Mouse (Mus musculus): ENCODE results near the gene Lurap1l.
"Not testable (repeated sequence)": the region's sequence is repeated elsewhere in the genome, so short reads cannot be mapped to it uniquely, and the experiment has no call there.

The Lurap1l gene

GRCm38 (mm10) chr4:80917128-80917527 is 6.7 kb downstream of the Lurap1l start:
- ATAC-seq (ENCODE audit: low TSS enrichment), result not testable (repeated sequence)

GRCm38 (mm10) chr4:80917812-80918211 is 7.4 kb downstream of the Lurap1l start:
- peak; percentile 50 for ATAC-seq (ENCODE audit: low TSS enrichment)

GRCm38 (mm10) chr4:80918526-80919129 is 8.2 kb downstream of the Lurap1l start:
- peak; percentile 66 for ATAC-seq (ENCODE audit: low TSS enrichment)

- peak; percentile 60 for ATAC-seq (ENCODE audit: low TSS enrichment)
Observed at GRCm38 (mm10) chr4:80919217-80919867, 8.9 kb downstream of the Lurap1l start.

DNA sequence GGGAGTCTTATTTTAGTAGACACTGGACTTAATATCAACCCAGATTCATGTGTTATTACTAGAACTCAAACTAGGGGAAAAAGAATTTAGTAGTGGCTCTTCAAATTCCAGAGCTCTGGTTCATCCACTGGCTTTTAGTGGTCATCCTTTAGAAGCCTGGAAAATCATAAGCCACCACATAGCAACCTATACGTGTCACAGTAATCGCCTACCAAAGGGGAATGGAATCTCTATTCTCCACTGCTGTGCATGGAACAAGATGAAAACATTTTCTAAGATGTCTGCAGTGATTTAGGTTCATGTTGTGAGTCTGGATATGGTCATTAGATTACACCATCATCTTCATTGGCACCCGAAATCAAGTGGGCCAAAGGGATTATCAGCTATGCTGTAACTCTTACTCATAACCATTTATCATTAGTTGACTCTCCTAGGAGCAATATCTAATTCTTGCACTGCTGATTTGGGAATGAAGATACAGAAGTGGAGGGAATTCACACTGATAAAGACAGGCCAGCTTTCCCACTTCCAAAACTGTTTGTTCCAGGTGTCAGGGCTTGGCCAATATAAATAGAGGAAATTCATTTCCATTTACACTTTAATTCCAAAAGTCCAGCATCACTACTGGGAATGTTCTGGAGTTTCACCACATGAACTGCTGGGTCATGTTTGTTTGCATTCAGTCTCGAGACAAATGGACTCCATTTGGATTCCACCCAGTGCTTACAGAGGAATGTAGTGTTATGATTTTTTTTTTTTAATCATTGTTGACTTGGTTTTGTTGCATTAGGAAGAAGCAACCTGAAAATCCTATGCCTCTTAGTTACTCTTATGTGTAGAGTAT is 11.4 kb downstream of the Lurap1l start:
- ATAC-seq (ENCODE audit: low TSS enrichment), result no peak

GRCm38 (mm10) chr4:80922654-80923053 is 12.2 kb downstream of the Lurap1l start:
- ATAC-seq (ENCODE audit: low TSS enrichment), result no peak

GRCm38 (mm10) chr4:80924815-80925214 is 14.4 kb downstream of the Lurap1l start:
- ATAC-seq (ENCODE audit: low TSS enrichment), result peak; percentile 81

GRCm38 (mm10) chr4:80925752-80926519 is 15.5 kb downstream of the Lurap1l start:
- ATAC-seq (ENCODE audit: low TSS enrichment), result no peak

GRCm38 (mm10) chr4:80934749-80935148 is 24.3 kb downstream of the Lurap1l start:
- ATAC-seq (ENCODE audit: low TSS enrichment), result no peak

DNA sequence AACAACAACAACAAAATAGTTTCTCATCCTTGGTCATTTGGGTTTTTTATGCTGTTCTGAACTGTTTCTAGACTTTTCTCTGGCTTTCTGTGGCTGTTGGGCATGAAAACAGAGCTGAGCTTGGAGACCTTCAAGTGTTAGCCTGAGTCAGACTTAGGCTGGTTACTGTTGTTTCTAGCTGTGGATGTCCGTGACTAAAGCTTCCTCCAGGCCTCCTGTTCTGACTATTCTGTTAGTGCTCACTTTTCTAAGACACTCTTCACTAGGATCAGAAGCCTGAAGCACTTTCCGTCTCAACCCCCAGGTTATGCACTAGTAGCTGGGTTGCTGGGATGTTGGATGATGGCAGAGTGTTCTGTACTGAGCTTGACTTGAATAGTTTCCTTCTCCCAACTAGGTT is 28.7 kb downstream of the Lurap1l start:
- peak; percentile 64 for ATAC-seq (ENCODE audit: low TSS enrichment)

GRCm38 (mm10) chr4:80940946-80941345 is 30.5 kb downstream of the Lurap1l start:
- ATAC-seq (ENCODE audit: low TSS enrichment), result no peak

GRCm38 (mm10) chr4:80941978-80942377 is 31.5 kb downstream of the Lurap1l start:
- no peak for ATAC-seq (ENCODE audit: low TSS enrichment)

DNA sequence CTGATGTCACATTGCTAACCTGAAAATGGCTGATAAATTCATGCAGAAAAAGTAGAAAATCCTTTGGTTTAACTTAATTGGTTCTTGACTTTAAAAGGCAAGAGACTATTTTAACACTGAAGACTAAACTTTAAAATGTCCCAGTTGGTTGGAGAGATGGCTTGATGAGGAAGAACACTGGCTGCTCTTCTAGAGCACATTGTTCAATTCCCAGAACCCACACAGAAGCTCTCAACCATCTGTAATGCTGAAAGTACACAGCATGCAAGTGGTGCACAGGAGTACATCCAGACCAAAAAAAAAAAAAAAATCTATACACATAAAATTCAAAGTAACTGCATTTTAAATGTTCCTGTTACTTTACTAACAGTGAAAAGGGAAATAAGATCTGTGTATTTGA is 34.2 kb downstream of the Lurap1l start:
- ATAC-seq (ENCODE audit: low TSS enrichment), result peak; percentile 90

GRCm38 (mm10) chr4:80949110-80949509 is 38.7 kb downstream of the Lurap1l start:
- no peak for ATAC-seq (ENCODE audit: low TSS enrichment)

DNA sequence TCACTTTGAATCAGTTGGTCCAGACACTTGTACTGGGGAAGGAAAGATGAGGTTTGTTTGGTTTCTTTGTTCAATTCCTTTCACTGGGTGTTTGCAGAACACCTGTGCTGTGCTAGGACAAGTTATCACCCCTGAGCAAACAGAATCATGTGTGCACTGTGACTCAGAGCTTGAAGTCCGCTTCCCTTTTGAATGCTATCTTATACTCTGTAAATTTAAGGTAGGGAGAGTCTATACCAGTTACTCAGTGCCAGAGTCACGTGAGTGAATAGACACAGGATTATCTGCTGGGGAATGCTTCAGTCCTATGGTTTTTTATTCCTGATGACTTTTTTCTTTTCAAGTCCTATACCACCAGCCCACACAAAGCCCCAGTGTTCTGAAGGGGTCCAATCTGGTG is 39.3 kb downstream of the Lurap1l start:
- ATAC-seq (ENCODE audit: low TSS enrichment), result no peak

DNA sequence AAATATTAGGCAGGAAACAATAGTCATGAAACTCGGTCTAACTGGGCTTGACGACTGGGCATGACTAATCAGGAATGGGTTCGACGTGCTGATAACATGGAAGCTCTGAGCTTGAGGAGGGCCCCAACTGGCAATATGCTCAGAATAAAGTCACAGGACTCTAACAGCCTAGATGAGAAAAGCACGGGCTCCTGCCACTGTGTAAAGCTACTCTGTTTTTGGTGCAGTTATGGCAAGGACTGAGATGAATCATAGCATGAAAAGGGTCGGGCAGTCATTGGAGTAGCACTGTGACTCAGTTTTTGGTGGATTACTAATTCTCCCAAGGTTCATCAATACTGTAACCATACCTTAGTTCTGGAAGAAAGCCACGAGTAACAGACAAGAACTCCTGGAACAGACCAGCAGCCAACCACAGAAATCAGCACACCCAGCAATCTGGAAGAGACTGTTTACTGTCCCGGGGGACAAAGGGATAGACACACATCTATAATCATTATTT is 39.9 kb downstream of the Lurap1l start:
- peak; percentile 26; the same call in 1 of the 2 replicates for ATAC-seq (ENCODE audit: low TSS enrichment)

GRCm38 (mm10) chr4:80952653-80953052 is 42.2 kb downstream of the Lurap1l start:
- ATAC-seq (ENCODE audit: low TSS enrichment), result no peak

DNA sequence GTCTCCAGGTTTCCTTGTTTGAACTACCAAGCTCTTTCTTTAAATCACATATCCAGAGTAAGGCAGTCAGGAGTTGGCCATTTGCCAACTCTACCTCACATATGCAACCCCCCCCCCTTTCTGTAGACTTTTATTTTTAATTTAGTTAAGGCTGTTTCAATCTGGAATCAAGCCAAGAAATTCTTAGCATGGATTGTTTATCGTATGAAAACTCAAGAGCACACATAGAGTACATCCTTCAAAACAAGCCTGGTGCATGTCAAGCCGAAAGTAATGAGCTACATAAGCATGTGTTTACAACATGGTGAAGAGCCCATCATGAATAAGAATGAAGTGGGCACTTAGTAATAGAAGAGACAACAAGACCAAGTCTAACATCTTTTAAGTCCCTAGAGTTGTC is 45.5 kb downstream of the Lurap1l start:
- ATAC-seq (ENCODE audit: low TSS enrichment), result no peak

GRCm38 (mm10) chr4:80967526-80967925 is 57.1 kb downstream of the Lurap1l start:
- no peak for ATAC-seq (ENCODE audit: low TSS enrichment)

DNA sequence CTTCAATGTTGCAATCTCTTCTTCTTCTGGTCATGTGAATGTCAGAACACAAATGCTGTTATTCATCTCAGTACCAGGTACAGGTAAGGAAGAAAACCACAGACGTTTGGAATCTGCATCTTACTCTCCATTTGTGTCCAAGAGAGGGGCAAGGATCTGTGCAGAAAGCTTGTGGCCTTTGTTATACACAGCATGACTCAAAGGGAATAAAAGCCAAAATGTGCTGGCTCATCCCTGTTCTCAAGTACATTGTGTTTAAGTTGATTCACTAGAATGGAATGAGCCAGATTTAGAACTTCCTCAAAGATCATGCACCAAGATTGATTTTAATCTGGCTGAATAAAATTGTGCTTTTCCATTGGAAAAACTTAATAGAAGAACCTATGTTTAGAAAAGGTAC is 61.4 kb downstream of the Lurap1l start:
- peak; percentile 77 for ATAC-seq (ENCODE audit: low TSS enrichment)

DNA sequence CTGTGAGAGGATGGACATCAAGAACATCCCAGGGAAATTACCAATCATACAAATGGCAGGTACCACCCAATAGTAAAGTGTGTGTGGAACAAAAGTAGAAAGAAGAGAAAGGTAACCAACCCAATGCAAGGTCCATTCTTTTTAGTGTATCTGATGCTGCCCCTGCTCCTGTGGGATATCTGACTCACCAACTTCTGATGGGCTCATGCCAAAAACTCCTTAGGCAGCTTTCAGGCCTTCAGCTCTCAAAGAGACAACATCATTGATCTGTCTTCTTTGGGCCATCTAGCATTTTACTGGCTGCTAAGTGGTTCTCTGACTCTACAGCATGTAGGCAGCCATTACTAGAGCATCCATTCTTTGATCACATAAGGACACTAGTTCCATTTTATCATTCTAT is 63.5 kb downstream of the Lurap1l start:
- ATAC-seq (ENCODE audit: low TSS enrichment), result no peak

DNA sequence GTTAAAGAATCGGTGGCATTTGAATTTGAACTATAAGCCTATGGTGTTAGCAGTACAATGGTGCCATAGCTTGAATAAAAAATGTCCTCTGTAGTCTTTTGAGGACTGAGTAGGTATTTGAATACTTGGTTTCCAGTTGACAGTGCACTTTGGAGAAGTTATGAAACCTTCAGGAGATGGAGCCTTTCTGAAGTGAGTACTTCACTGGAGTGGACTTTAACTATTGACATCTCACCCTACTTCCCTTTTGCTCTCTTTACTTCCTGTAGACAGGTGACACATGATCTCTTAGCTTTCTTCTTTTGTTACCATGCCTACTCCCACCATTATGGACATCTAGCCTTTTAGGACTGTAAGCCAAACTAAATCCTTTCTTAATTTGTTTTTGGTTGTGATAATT is 80.4 kb downstream of the Lurap1l start:
- no peak for ATAC-seq (ENCODE audit: low TSS enrichment)
